ENCODE assay signal across 17 mouse cellular contexts in genomic region chr3:55790609-55791008, GRCm38 (mm10). TPM values are rescaled to one million over a fixed set of nuclear protein-coding genes. Genes with fewer than 3 reads are reported as not detected.
"Had no signal": no experiment of that assay in that cellular context is flagged by ENCODE, and none has a peak within 500 bp of the region (broad histone marks: within the 10 kb centered on the region; RNA-seq: fewer than 3 reads in every experiment).

No protein-coding gene starts in this region.

- H3K36me3 ChIP-seq: kidney, embryonic 15.5 days; limb, embryonic 15.5 days; liver, embryonic 12.5 days; neural tube, embryonic 12.5 days had no signal

- ATAC-seq: liver, embryonic 12.5 days had no signal

- H3K27ac ChIP-seq: kidney, embryonic 15.5 days; left cerebral cortex, adult 2 months; limb, embryonic 15.5 days; liver, embryonic 12.5 days; neural tube, embryonic 12.5 days had no signal

- H3K9me3 ChIP-seq: kidney, embryonic 15.5 days; limb, embryonic 15.5 days; liver, embryonic 12.5 days; neural tube, embryonic 12.5 days had no signal

- DNase-seq: kidney, adult 2 months; kidney, postnatal 14 days; lung, embryonic 14.5 days; lung, postnatal 10 days; lung, postnatal 4 days; right cerebral cortex, postnatal 4 days; spleen, adult 18-20 months; thymus, adult 18-20 months; thymus, postnatal 14 days had no signal

- H3K4me1 ChIP-seq: neural tube, embryonic 12.5 days had no signal

- H3K4me2 ChIP-seq: kidney, embryonic 15.5 days; limb, embryonic 15.5 days; liver, embryonic 12.5 days; lung, embryonic 14.5 days; neural tube, embryonic 12.5 days had no signal

- H3K9ac ChIP-seq: kidney, embryonic 15.5 days; limb, embryonic 15.5 days; liver, embryonic 12.5 days; lung, embryonic 14.5 days; neural tube, embryonic 12.5 days had no signal

- H3K4me3 ChIP-seq: kidney, embryonic 15.5 days; left cerebral cortex, adult 2 months; limb, embryonic 15.5 days; liver, embryonic 12.5 days; neural tube, embryonic 12.5 days had no signal

RNA-seq across cellular contexts. Expression of gene Mab21l1, which starts 8.3 kb away (rescaled TPM):
- total RNA-seq: megakaryocyte-erythroid progenitor cell, adult 5-6 weeks; monocyte, adult 5-6 weeks; neutrophil, adult 5-6 weeks had no signal
